Comparison of ENCODE assay signal across 8 mouse cellular contexts in the genomic region with DNA sequence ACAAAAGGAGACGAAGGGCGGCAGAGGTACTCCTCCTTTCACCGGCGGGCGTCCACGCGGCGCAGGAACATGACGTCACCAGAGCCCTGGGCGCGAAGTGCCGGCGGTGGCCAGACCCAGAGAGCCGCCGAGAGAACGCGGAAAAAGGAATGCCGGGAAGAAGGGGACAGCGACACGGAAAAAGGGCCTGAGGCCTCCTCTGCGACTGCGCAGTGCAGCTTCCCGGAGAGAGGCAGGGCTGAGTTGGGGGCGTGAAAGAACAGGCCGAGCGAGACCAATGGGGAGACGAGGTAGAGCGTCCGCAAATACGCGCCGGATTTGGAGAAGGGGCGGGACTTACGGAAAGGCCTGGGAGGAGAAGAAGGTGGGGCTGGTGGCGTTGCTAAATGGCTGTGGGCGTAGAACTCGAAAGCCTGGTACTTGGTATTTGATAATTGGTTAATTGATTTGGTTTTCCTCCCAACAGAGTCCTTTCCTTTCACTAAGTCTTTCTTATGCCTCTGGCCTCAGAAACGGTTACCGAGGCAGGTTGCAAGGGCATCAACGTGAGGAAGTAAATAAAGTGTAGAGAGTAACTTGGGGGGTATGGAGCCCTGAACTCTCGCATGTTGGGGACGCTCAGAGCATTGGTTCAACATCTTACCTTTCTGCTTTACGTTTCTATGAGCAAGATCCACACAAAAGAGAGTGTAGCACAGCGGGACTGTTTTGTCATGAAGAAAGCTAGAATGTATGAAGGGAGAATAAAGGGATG. TPM values are rescaled to one million over a fixed set of nuclear protein-coding genes. Genes with fewer than 3 reads are reported as not detected.
DNase-seq lines count a peak whose midpoint lies in the region; ATAC-seq lines count a peak whose summit lies in the region.

Gene Mmgt1 (minus strand): TSS at position 183 of the 754 bp plus-strand sequence.

- H3K9ac ChIP-seq in lung, embryonic 16.5 days (ENCODE audit: low read length): peak within 1 kb of the TSS; percentile 80

- H3K4me2 ChIP-seq in lung, embryonic 16.5 days (ENCODE audit: low read depth, low read length): peak within 1 kb of the TSS; percentile 56

- ATAC-seq in hematopoietic stem cell, adult 5-6 weeks (replicated peaks in 1 of 2; ENCODE audit: insufficient read depth in 1 of 2, low FRiP score in 2 of 2, low TSS enrichment in 1 of 2, low read depth in 1 of 2, poor library complexity in 2 of 2, severe bottlenecking in 2 of 2): peak; percentile 99 to 100
- peak; percentile 99 for ATAC-seq in lung, embryonic 16.5 days (ENCODE audit: low read depth)

- H3K4me1 ChIP-seq in lung, embryonic 16.5 days (replicated peaks; ENCODE audit: control insufficient read depth, insufficient read depth, low read length): no peaks in the 10 kb centered on the region

- H3K27me3 ChIP-seq in lung, embryonic 16.5 days (ENCODE audit: control insufficient read depth, insufficient read depth, low read depth, low read length): no peaks in the 10 kb centered on the region

- H3K27ac ChIP-seq in lung, embryonic 16.5 days (ENCODE audit: low read length): 0 out of 2 replicates have a peak within 1 kb of the TSS, but pooled peaks have one; percentile 2

- 19% methylated on average over 44 of the region's 44 CpGs for WGBS in lung, embryonic 16.5 days

- no peaks in the 10 kb centered on the region for H3K9me3 ChIP-seq in lung, embryonic 16.5 days (ENCODE audit: control insufficient read depth, low read length)

- peak within 1 kb of the TSS; percentile 67 for H3K4me3 ChIP-seq in lung, embryonic 16.5 days (ENCODE audit: low read length)

- H3K36me3 ChIP-seq in lung, embryonic 16.5 days (ENCODE audit: control insufficient read depth, insufficient read depth, low read length): no peaks in the 10 kb centered on the region

- DNase-seq in MEL-GATA-1-ER (ENCODE audit: extremely low read depth, low read depth): peak; percentile 86
- peak; percentile 85 for DNase-seq in cerebellum, adult 8-10 months
- peak; percentile 95 for DNase-seq in forelimb bud, embryonic 11.5 days (ENCODE audit: low read depth, low spot score)
- peak; percentile 76 for DNase-seq in layer of hippocampus, adult 9-10 months (ENCODE audit: low spot score)
- peak; percentile 61 for DNase-seq in ovary, postnatal 10 days (ENCODE audit: low spot score)
- peak; percentile 76 to 86 for DNase-seq in thymus, postnatal 10 days (ENCODE audit: low spot score in 2 of 2)

RNA-seq across cellular contexts. Expression of gene Mmgt1, which starts in this region (rescaled TPM):
- 21.4 and 22.8 TPM in 2 replicates for total RNA-seq in hematopoietic stem cell, adult 5-6 weeks (2017)
- polyA plus RNA-seq in lung, embryonic 16.5 days (2015; fragmentation: Nextera tagmentation; extraction: Ambion mirVana): 23.1 and 27.6 TPM in 2 replicates

Comparison
In these comparisons a context has a peak if more than half of its experiments do, and no peak if none do; other contexts are left out.
1. Peak in every context shown above with its lines: DNase-seq, ATAC-seq, H3K4me3 ChIP-seq and H3K27ac ChIP-seq.